Mouse (Mus musculus) neural tube, embryonic 13.5 days (tissue): ENCODE results near the gene Smim1. TPM values are rescaled to one million over a fixed set of nuclear protein-coding genes. Genes with fewer than 3 reads are reported as not detected.

Experiments used
- ATAC-seq: fragments of 200-750 bp; cut with Nextera tagmentation; 2 replicates; pipeline ENCODE4 v1.8.0; 2017; ENCODE audit warnings: low read depth, mild to moderate bottlenecking, moderate TSS enrichment, moderate library complexity
- H3K27ac ChIP-seq: fragments of 300-500 bp; sonication (generic); replicated peaks from 2 replicates; pipeline ENCODE4 v1.5.1; 2015; ENCODE audit warnings: moderate library complexity, mild to moderate bottlenecking, inconsistent platforms
- H3K27me3 ChIP-seq: fragments of 300-500 bp; sonication (generic); 2 replicates; pipeline ENCODE4 v1.6.1; 2015; ENCODE audit warnings: mild to moderate bottlenecking, inconsistent platforms
- H3K36me3 ChIP-seq: fragments of 300-500 bp; sonication (generic); 2 replicates; pipeline ENCODE4 v1.6.1; 2015; ENCODE audit warnings: mild to moderate bottlenecking, inconsistent platforms
- H3K4me1 ChIP-seq: fragments of 300-500 bp; sonication (generic); replicated peaks from 2 replicates; pipeline ENCODE4 v1.6.1; 2015; ENCODE audit warnings: inconsistent platforms
- H3K4me2 ChIP-seq: fragments of 300-500 bp; sonication (generic); 2 replicates; pipeline ENCODE4 v1.6.1; 2015; ENCODE audit warnings: inconsistent platforms, mild to moderate bottlenecking, moderate library complexity
- H3K4me3 ChIP-seq: fragments of 300-500 bp; sonication (generic); 2 replicates; pipeline ENCODE4 v1.5.1; 2015; ENCODE audit warnings: mild to moderate bottlenecking, inconsistent platforms
- H3K9ac ChIP-seq: fragments of 300-500 bp; sonication (generic); 2 replicates; pipeline ENCODE4 v1.6.1; 2015; ENCODE audit warnings: moderate library complexity, mild to moderate bottlenecking, inconsistent platforms
- H3K9me3 ChIP-seq: fragments of 300-500 bp; sonication (generic); 2 replicates; pipeline ENCODE4 v1.6.1; 2016; ENCODE audit warnings: inconsistent platforms
- WGBS: fragments of 180-500 bp; shearing (Covaris S2); methylation state at CpG from one replicate; pipeline ENCODE4 v1.1.7; 2015; 5-methylcytosine and 5-hydroxymethylcytosine counted together
- polyA plus RNA-seq: library from polyadenylated mRNA; unstranded; fragments of >200 nt; fragmentation: Nextera tagmentation; extraction: Ambion mirVana; gene quantifications from 2 replicates; pipeline ENCODE4 v1.2.1, GENCODE M21; 2015

Smim1 gene
- polyA plus RNA-seq: 7.8 and 9.3 TPM in 2 replicates

DNA sequence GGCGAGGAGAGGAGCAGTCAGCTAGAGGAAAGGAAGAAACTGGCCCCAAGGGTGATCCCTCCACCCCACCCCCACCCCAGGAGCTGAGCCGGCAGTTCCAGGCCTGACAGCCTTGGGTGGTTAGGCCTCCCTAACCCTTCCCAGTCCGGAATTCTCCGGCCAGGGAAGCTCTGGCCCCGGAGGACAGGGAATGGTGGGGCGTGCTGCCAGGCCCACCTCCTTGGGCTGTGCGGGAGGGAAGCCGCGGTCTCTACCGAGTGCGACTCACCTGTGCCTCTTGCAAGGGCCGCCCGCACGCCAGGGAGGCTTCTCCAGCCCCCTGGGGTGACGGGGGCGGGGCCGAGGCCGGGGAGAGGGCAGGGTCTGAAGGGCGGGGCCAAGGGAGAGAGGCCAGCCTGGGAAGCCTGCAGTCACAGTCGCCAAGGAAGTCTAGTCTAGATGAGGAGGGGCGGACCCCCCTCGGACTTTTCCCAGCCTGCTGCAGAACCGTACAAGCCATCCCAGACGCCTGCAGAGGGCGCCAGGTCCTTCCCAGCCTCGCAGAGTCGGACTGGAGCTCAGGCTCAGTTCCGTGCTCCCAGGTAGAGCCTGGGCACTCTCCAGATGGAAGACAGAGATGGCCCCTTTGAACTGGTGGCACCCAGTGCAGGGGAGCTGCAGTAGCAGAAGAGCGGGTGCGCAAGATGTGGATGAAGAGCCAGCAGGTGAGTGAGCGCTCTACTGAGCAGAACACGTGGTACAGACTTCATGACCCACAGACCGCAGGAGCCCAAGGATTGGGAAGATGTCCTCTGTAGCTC is at the start of gene Smim1:
Gene Smim1 (minus strand): TSS at position 590 of the 800 bp plus-strand sequence.
- H3K27me3 ChIP-seq: peaks cover 41% of the 10 kb centered on the region
- peaks cover 28% of the 10 kb centered on the region for H3K4me1 ChIP-seq
- H3K27ac ChIP-seq: no peak within 1 kb of the TSS
- no peaks in the 10 kb centered on the region for H3K9me3 ChIP-seq
- 2% methylated on average over 33 of the region's 33 CpGs for WGBS
- H3K4me3 ChIP-seq: peak within 1 kb of the TSS; percentile 33
- H3K36me3 ChIP-seq: peaks cover 15% of the 10 kb centered on the region
- peak; percentile 45 for ATAC-seq
- H3K9ac ChIP-seq: peak within 1 kb of the TSS; percentile 48
- H3K4me2 ChIP-seq: peak within 1 kb of the TSS; percentile 59

DNA sequence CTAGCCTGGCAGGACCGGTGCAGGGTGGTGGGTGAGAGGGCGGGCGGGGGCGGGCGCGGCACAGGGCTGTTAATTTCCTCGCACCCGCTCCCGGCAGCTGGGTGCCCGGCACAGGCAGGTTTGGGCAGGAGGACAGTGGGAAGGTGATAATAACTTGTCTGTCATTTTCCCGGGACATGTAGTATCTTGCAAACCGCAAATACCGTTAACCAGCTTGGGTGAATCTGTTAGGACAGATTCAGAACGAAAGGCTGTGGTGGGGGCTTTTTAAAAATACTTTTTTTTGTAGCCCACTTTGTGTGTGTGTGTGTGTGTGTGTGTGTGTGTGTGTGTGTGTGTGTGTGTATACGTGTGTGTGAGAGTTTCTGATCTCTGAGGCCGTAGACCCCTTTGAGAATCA is 45.9 kb upstream of the Smim1 start:
- Histone ChIP-seq H3K4me1 (peaks cover 10% of the 10 kb centered on the region), H3K9ac (no peak overlapping the region), H3K4me3 (no peak overlapping the region), H3K9me3 (no peaks in the 10 kb centered on the region), H3K27ac (no peak overlapping the region), H3K4me2 (peak overlapping the region; percentile 38), H3K36me3 (no peaks in the 10 kb centered on the region), H3K27me3 (peaks cover 49% of the 10 kb centered on the region)
- 26% methylated on average over 13 of the region's 16 CpGs for WGBS
- ATAC-seq: no peak

GRCm38 (mm10) chr4:154071521-154071920 is 45.5 kb upstream of the Smim1 start:
- under 1% methylated on average over 15 of the region's 20 CpGs for WGBS
- peaks cover 49% of the 10 kb centered on the region for H3K27me3 ChIP-seq
- peak overlapping the region; percentile 38 for H3K4me2 ChIP-seq
- H3K9me3 ChIP-seq: no peaks in the 10 kb centered on the region
- H3K27ac ChIP-seq: no peak overlapping the region
- no peaks in the 10 kb centered on the region for H3K36me3 ChIP-seq
- 0 out of 2 replicates have a peak overlapping the region, but pooled peaks have one; percentile 34 for H3K9ac ChIP-seq
- H3K4me3 ChIP-seq: peak overlapping the region; percentile 16; the same call in 1 of the 2 replicates
- peaks cover 10% of the 10 kb centered on the region for H3K4me1 ChIP-seq
- ATAC-seq: no peak

DNA sequence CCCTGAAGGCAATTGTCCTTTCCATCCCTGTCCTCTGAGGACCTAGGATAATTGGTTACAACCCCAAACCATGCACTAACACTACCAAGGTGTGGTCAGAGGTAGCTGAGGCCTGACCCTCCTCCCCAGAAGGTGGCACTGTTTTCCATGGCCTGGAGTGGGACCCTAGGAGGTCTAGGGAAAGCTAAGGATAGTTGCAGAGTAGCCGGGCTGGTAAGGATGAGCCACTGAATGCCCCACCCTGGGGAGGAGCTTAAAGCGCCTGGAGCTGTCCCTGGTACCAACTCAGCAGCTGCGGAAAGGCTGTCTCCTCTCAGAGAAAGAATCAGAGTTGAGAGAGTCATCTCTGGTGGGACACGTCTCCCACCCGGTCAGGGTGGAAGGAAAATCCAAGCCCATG is 44.9 kb upstream of the Smim1 start:
- ATAC-seq: no peak
- Histone ChIP-seq H3K27ac (no peak overlapping the region), H3K9ac (no peak overlapping the region), H3K9me3 (no peaks in the 10 kb centered on the region), H3K4me2 (no peak overlapping the region), H3K4me3 (no peak overlapping the region), H3K36me3 (no peaks in the 10 kb centered on the region), H3K27me3 (peaks cover 49% of the 10 kb centered on the region), H3K4me1 (peaks cover 10% of the 10 kb centered on the region)
- 2% methylated on average over 5 of the region's 5 CpGs for WGBS

- Histone ChIP-seq H3K4me3 (no peak overlapping the region), H3K4me2 (no peak overlapping the region), H3K4me1 (no peaks in the 10 kb centered on the region), H3K27me3 (peaks cover 18% of the 10 kb centered on the region), H3K27ac (no peak overlapping the region), H3K36me3 (no peaks in the 10 kb centered on the region), H3K9me3 (no peaks in the 10 kb centered on the region), H3K9ac (no peak overlapping the region)
- ATAC-seq: peak; percentile 53
- 64% methylated on average over 14 of the region's 14 CpGs for WGBS
These were observed 39.1 kb upstream of the Smim1 start for GRCm38 (mm10) chr4:154064827-154065773.

DNA sequence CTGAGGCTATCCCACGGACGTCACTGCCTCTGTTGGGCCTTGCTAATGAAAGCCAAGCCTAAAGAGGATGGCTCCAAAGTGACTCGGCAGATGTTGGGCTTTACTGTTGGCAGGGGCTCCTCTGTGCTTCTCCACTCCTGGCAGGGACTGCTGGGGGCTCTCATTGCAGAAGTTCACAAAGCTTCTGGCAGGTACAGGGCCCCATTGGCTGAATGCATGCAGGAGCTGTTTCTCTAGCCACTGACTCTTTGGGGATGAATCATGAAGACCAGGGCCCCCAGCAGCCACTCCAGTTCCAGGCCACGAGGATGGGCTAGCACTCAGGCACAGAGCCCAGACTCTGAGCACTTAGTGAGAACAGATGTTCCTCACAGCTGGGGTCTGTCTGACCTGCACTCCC is 31.7 kb upstream of the Smim1 start:
- H3K27ac ChIP-seq: no peak overlapping the region
- no peaks in the 10 kb centered on the region for H3K36me3 ChIP-seq
- no peak overlapping the region for H3K9ac ChIP-seq
- no peaks in the 10 kb centered on the region for H3K9me3 ChIP-seq
- H3K27me3 ChIP-seq: peaks cover 3% of the 10 kb centered on the region; the same call in 1 of the 2 replicates
- no peak overlapping the region for H3K4me2 ChIP-seq
- no peak for ATAC-seq
- WGBS: 70% methylated on average over 4 of the region's 4 CpGs
- H3K4me3 ChIP-seq: no peak overlapping the region
- H3K4me1 ChIP-seq: no peaks in the 10 kb centered on the region

- Histone ChIP-seq H3K4me1 (no peaks in the 10 kb centered on the region), H3K9ac (no peak overlapping the region), H3K36me3 (no peaks in the 10 kb centered on the region), H3K9me3 (no peaks in the 10 kb centered on the region), H3K27me3 (peaks cover 3% of the 10 kb centered on the region; the same call in 1 of the 2 replicates), H3K4me3 (no peak overlapping the region), H3K27ac (no peak overlapping the region), H3K4me2 (no peak overlapping the region)
- WGBS: 58% methylated on average over 2 of the region's 2 CpGs
- ATAC-seq: no peak
These were observed 30.6 kb upstream of the Smim1 start for GRCm38 (mm10) chr4:154056661-154057060.

DNA sequence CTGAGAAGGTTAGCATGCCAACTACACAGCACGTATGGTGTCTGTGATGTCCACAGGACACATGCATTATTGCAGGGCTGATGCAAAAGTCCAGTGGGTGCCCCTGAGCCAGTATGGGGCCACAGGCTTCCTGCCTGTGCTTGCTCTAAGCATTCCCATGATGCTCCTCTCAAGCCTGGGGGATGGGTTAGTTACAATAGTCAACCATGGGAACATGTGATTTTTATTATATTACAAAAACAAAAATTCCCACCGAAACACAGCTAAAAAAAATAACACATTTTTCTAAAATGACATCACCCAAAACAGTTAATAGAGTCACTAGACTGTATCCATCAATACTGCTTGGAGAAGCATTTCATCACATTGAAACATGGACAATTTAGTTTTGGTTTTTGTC is 30.0 kb upstream of the Smim1 start:
- Histone ChIP-seq H3K9ac (no peak overlapping the region), H3K4me1 (no peaks in the 10 kb centered on the region), H3K4me2 (no peak overlapping the region), H3K4me3 (no peak overlapping the region), H3K9me3 (no peaks in the 10 kb centered on the region), H3K36me3 (no peaks in the 10 kb centered on the region), H3K27ac (no peak overlapping the region), H3K27me3 (peaks cover 3% of the 10 kb centered on the region; the same call in 1 of the 2 replicates)
- WGBS: 78% methylated on average over 2 of the region's 2 CpGs
- ATAC-seq: no peak

GRCm38 (mm10) chr4:154055482-154055881 is 29.5 kb upstream of the Smim1 start:
- 90% methylated on average over 7 of the region's 7 CpGs for WGBS
- H3K9ac ChIP-seq: no peak overlapping the region
- no peak overlapping the region for H3K4me3 ChIP-seq
- peaks cover 3% of the 10 kb centered on the region; the same call in 1 of the 2 replicates for H3K27me3 ChIP-seq
- H3K9me3 ChIP-seq: no peaks in the 10 kb centered on the region
- no peak overlapping the region for H3K27ac ChIP-seq
- no peaks in the 10 kb centered on the region for H3K4me1 ChIP-seq
- no peaks in the 10 kb centered on the region for H3K36me3 ChIP-seq
- no peak overlapping the region for H3K4me2 ChIP-seq
- no peak for ATAC-seq

GRCm38 (mm10) chr4:154053065-154053464 is 27.0 kb upstream of the Smim1 start:
- Histone ChIP-seq H3K9ac (no peak overlapping the region), H3K4me2 (no peak overlapping the region), H3K27ac (no peak overlapping the region), H3K27me3 (peaks cover 3% of the 10 kb centered on the region; the same call in 1 of the 2 replicates), H3K4me3 (no peak overlapping the region), H3K4me1 (no peaks in the 10 kb centered on the region), H3K36me3 (no peaks in the 10 kb centered on the region), H3K9me3 (no peaks in the 10 kb centered on the region)
- WGBS: 59% methylated on average over 4 of the region's 4 CpGs
- ATAC-seq: no peak

GRCm38 (mm10) chr4:154051401-154051800 is 25.4 kb upstream of the Smim1 start:
- WGBS: 91% methylated on average over 3 of the region's 3 CpGs

DNA sequence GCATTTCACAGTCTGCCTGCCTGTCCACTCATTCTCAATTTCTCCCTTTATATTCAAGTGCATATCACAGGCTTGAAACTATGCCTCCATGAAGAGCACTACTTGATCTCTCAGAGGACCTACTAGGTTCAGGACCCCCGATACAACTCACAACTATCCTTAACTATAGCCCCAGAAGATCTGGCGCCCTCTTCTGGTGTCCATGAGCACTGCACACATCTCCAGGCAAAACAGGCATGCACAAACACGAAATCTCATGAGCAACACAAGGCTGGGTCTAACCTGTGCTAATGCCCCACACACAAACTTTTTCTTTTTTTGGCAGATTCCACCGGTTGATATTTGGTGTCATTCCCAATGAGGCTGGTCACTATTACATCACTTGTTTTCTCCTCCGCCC is 19.8 kb upstream of the Smim1 start:
- no peak overlapping the region for H3K4me2 ChIP-seq
- no peaks in the 10 kb centered on the region for H3K9me3 ChIP-seq
- no peaks in the 10 kb centered on the region for H3K36me3 ChIP-seq
- H3K4me3 ChIP-seq: no peak overlapping the region
- no peak overlapping the region for H3K27ac ChIP-seq
- no peak for ATAC-seq
- 69% methylated on average over 5 of the region's 5 CpGs for WGBS
- H3K27me3 ChIP-seq: peaks cover under 1% of the 10 kb centered on the region; the same call in 1 of the 2 replicates
- no peak overlapping the region for H3K9ac ChIP-seq
- no peaks in the 10 kb centered on the region for H3K4me1 ChIP-seq

More at GRCm38 (mm10) chr4:154051401-154051800, 25.4 kb upstream of the Smim1 start:
- no peak overlapping the region for H3K4me3 ChIP-seq
- no peaks in the 10 kb centered on the region for H3K36me3 ChIP-seq
- H3K9me3 ChIP-seq: no peaks in the 10 kb centered on the region
- ATAC-seq: no peak
- no peak overlapping the region for H3K9ac ChIP-seq
- no peak overlapping the region for H3K27ac ChIP-seq
- no peak overlapping the region for H3K4me2 ChIP-seq
- H3K4me1 ChIP-seq: no peaks in the 10 kb centered on the region
- H3K27me3 ChIP-seq: peaks cover 3% of the 10 kb centered on the region; the same call in 1 of the 2 replicates
